Mouse (Mus musculus): ENCODE results near the gene Yipf1. TPM values are rescaled to one million over a fixed set of nuclear protein-coding genes. Genes with fewer than 3 reads are reported as not detected.

Yipf1 gene
- polyA plus RNA-seq, 1 experiment from 2014 or later, result 68.8 TPM

GRCm38 (mm10) chr4:107286386-107286785, 27.8 kb upstream of the Yipf1 start:
- no peak for TF ChIP-seq CTCF (IDR thresholded peaks at IDR 0.05; ENCODE audit: low read depth)

GRCm38 (mm10) chr4:107287517-107287916, 26.6 kb upstream of the Yipf1 start:
- 80% methylated on average over 2 of the region's 2 CpGs for WGBS
- Histone ChIP-seq H3K27ac (no peak overlapping the region), H3K4me3 (replicated peaks; ENCODE audit: low read depth, low read length) (no peak overlapping the region), H3K36me3 (ENCODE audit: insufficient read depth, low read length) (no peaks in the 10 kb centered on the region), H3K4me1 (replicated peaks; ENCODE audit: insufficient read depth, low read length) (no peaks in the 10 kb centered on the region), H3K9me3 (replicated peaks; ENCODE audit: low read length) (no peaks in the 10 kb centered on the region), H3K27me3 (ENCODE audit: insufficient read depth, low read length) (no peaks in the 10 kb centered on the region), H3K9ac (ENCODE audit: low read depth, low read length) (no peak overlapping the region), H3K4me2 (ENCODE audit: low read length) (no peak overlapping the region)
- ATAC-seq (replicated peaks; ENCODE audit: low FRiP score, low read depth) (no peak), DNase-seq (ENCODE audit: low spot score) (no peak)
- TF ChIP-seq CTCF (IDR thresholded peaks at IDR 0.05; ENCODE audit: low read depth), result no peak

More at GRCm38 (mm10) chr4:107286386-107286785, 27.8 kb upstream of the Yipf1 start:
- Histone ChIP-seq H3K9me3 (replicated peaks; ENCODE audit: low read length) (no peaks in the 10 kb centered on the region), H3K4me3 (replicated peaks; ENCODE audit: low read depth, low read length) (no peak overlapping the region), H3K4me2 (ENCODE audit: low read length) (no peak overlapping the region), H3K4me1 (replicated peaks; ENCODE audit: insufficient read depth, low read length) (no peaks in the 10 kb centered on the region), H3K36me3 (ENCODE audit: insufficient read depth, low read length) (no peaks in the 10 kb centered on the region), H3K27me3 (ENCODE audit: insufficient read depth, low read length) (no peaks in the 10 kb centered on the region), H3K27ac (no peak overlapping the region), H3K9ac (ENCODE audit: low read depth, low read length) (no peak overlapping the region)
- ATAC-seq (replicated peaks; ENCODE audit: low FRiP score, low read depth) (no peak), DNase-seq (ENCODE audit: low spot score) (no peak)
- 97% methylated on average over 8 of the region's 8 CpGs for WGBS

- Histone ChIP-seq H3K9me3 (replicated peaks; ENCODE audit: low read length) (no peaks in the 10 kb centered on the region), H3K36me3 (ENCODE audit: insufficient read depth, low read length) (no peaks in the 10 kb centered on the region), H3K27ac (no peak overlapping the region), H3K4me1 (replicated peaks; ENCODE audit: insufficient read depth, low read length) (no peaks in the 10 kb centered on the region), H3K27me3 (ENCODE audit: insufficient read depth, low read length) (no peaks in the 10 kb centered on the region), H3K4me3 (replicated peaks; ENCODE audit: low read depth, low read length) (no peak overlapping the region), H3K4me2 (ENCODE audit: low read length) (no peak overlapping the region), H3K9ac (ENCODE audit: low read depth, low read length) (no peak overlapping the region)
- no peak for ATAC-seq (replicated peaks; ENCODE audit: low FRiP score, low read depth)
- TF ChIP-seq CTCF (IDR thresholded peaks at IDR 0.05; ENCODE audit: low read depth), result no peak
- WGBS, result 80% methylated on average over 7 of the region's 7 CpGs
- no peak for DNase-seq (ENCODE audit: low spot score)
Observed at GRCm38 (mm10) chr4:107291611-107292272, 22.4 kb upstream of the Yipf1 start.

- Histone ChIP-seq H3K4me1 (replicated peaks; ENCODE audit: insufficient read depth, low read length) (no peaks in the 10 kb centered on the region), H3K4me3 (replicated peaks; ENCODE audit: low read depth, low read length) (no peak overlapping the region), H3K27ac (no peak overlapping the region), H3K27me3 (ENCODE audit: insufficient read depth, low read length) (no peaks in the 10 kb centered on the region), H3K9me3 (replicated peaks; ENCODE audit: low read length) (no peaks in the 10 kb centered on the region), H3K36me3 (ENCODE audit: insufficient read depth, low read length) (no peaks in the 10 kb centered on the region), H3K4me2 (ENCODE audit: low read length) (no peak overlapping the region), H3K9ac (ENCODE audit: low read depth, low read length) (no peak overlapping the region)
- no peak for ATAC-seq (replicated peaks; ENCODE audit: low FRiP score, low read depth)
- no peak for TF ChIP-seq CTCF (IDR thresholded peaks at IDR 0.05; ENCODE audit: low read depth)
- WGBS, result 24% methylated on average over 4 of the region's 4 CpGs
- DNase-seq (ENCODE audit: low spot score), result no peak
Observed at GRCm38 (mm10) chr4:107292273-107292662, 21.9 kb upstream of the Yipf1 start.

- 76% methylated on average over 8 of the region's 8 CpGs for WGBS
- no peaks in the 10 kb centered on the region for H3K27me3 ChIP-seq (ENCODE audit: insufficient read depth, low read length)
- no peak overlapping the region for H3K27ac ChIP-seq
- H3K36me3 ChIP-seq (ENCODE audit: insufficient read depth, low read length), result no peaks in the 10 kb centered on the region
- H3K9ac ChIP-seq (ENCODE audit: low read depth, low read length), result no peak overlapping the region
- H3K4me3 ChIP-seq (replicated peaks; ENCODE audit: low read depth, low read length), result no peak overlapping the region
- H3K4me1 ChIP-seq (replicated peaks; ENCODE audit: insufficient read depth, low read length), result no peaks in the 10 kb centered on the region
- no peak for TF ChIP-seq CTCF (IDR thresholded peaks at IDR 0.05; ENCODE audit: low read depth)
- H3K9me3 ChIP-seq (replicated peaks; ENCODE audit: low read length), result no peaks in the 10 kb centered on the region
- ATAC-seq (replicated peaks; ENCODE audit: low FRiP score, low read depth), result no peak
- no peak overlapping the region for H3K4me2 ChIP-seq (ENCODE audit: low read length)
- no peak for DNase-seq (ENCODE audit: low spot score)
Observed at GRCm38 (mm10) chr4:107298071-107298606, 16.0 kb upstream of the Yipf1 start.

- no peak for DNase-seq (ENCODE audit: low spot score)
- Histone ChIP-seq H3K36me3 (ENCODE audit: insufficient read depth, low read length) (no peaks in the 10 kb centered on the region), H3K4me2 (ENCODE audit: low read length) (no peak overlapping the region), H3K4me1 (replicated peaks; ENCODE audit: insufficient read depth, low read length) (no peaks in the 10 kb centered on the region), H3K4me3 (replicated peaks; ENCODE audit: low read depth, low read length) (no peak overlapping the region), H3K27ac (no peak overlapping the region), H3K9ac (ENCODE audit: low read depth, low read length) (no peak overlapping the region), H3K9me3 (replicated peaks; ENCODE audit: low read length) (no peaks in the 10 kb centered on the region), H3K27me3 (ENCODE audit: insufficient read depth, low read length) (no peaks in the 10 kb centered on the region)
- no peak for ATAC-seq (replicated peaks; ENCODE audit: low FRiP score, low read depth)
- WGBS, result 76% methylated on average over 7 of the region's 7 CpGs
- no peak for TF ChIP-seq CTCF (IDR thresholded peaks at IDR 0.05; ENCODE audit: low read depth)
Observed at GRCm38 (mm10) chr4:107299779-107300340, 14.3 kb upstream of the Yipf1 start.
